Mouse (Mus musculus) limb, embryonic 11.5 days (tissue): Measurements from ENCODE around the gene Mcu. TPM values are rescaled to one million over a fixed set of nuclear protein-coding genes. Genes with fewer than 3 reads are reported as not detected.

Experiments used
- ATAC-seq: fragments of 200-750 bp; cut with Nextera tagmentation; 2 replicates; pipeline ENCODE4 v1.8.0; 2017; ENCODE audit warnings: low read depth; ENCODE audit not compliant: insufficient number of reproducible peaks, low FRiP score, low TSS enrichment
- DNase-seq: peaks from one replicate; pipeline ENCODE4 v3.0.0-alpha.2; 2015; ENCODE audit warnings: low spot score
- H3K27ac ChIP-seq: fragments of 300-500 bp; sonication (generic); replicated peaks from 2 replicates; pipeline ENCODE4 v1.5.1; 2014; ENCODE audit warnings: low read depth, mild to moderate bottlenecking, low read length
- H3K27me3 ChIP-seq: fragments of 300-500 bp; sonication (generic); 2 replicates; pipeline ENCODE4 v1.6.1; 2014; ENCODE audit warnings: mild to moderate bottlenecking, low read length, mixed read lengths; ENCODE audit not compliant: control insufficient read depth, insufficient read depth
- H3K36me3 ChIP-seq: fragments of 300-500 bp; sonication (generic); 2 replicates; pipeline ENCODE4 v1.6.1; 2014; ENCODE audit warnings: mild to moderate bottlenecking, low read length, moderate library complexity, mixed read lengths; ENCODE audit not compliant: control insufficient read depth, insufficient read depth
- H3K4me1 ChIP-seq: fragments of 300-500 bp; sonication (generic); 2 replicates; pipeline ENCODE4 v1.6.1; 2014; ENCODE audit warnings: low read length, mixed read lengths; ENCODE audit not compliant: control insufficient read depth, insufficient read depth
- H3K4me2 ChIP-seq: fragments of 300-500 bp; sonication (generic); 2 replicates; pipeline ENCODE4 v1.6.1; 2014; ENCODE audit warnings: low read depth, mild to moderate bottlenecking, moderate library complexity; ENCODE audit not compliant: severe bottlenecking
- H3K4me3 ChIP-seq: fragments of 300-500 bp; sonication (generic); 2 replicates; pipeline ENCODE4 v1.5.1; 2014; ENCODE audit warnings: low read depth, low read length
- H3K9ac ChIP-seq: fragments of 300-500 bp; sonication (generic); 2 replicates; pipeline ENCODE4 v1.6.1; 2014; ENCODE audit warnings: mild to moderate bottlenecking, low read length
- H3K9me3 ChIP-seq: fragments of 300-500 bp; sonication (generic); 2 replicates; pipeline ENCODE4 v1.6.1; 2016; ENCODE audit warnings: low read length; ENCODE audit not compliant: control insufficient read depth
- WGBS: fragments of 180-500 bp; shearing (Covaris S2); extraction: QIAGEN DNeasy Blood & Tissue Kit; methylation state at CpG from one replicate; pipeline ENCODE4 v1.1.7; 2014; 5-methylcytosine and 5-hydroxymethylcytosine counted together
- polyA plus RNA-seq: library from polyadenylated mRNA; unstranded; fragments of >200 nt; fragmentation: Nextera tagmentation; extraction: Ambion mirVana; gene quantifications from 2 replicates; pipeline ENCODE4 v1.2.1, GENCODE M21; 2014

The Mcu gene
- polyA plus RNA-seq, 1 experiment from 2014 or later, result 34.0 TPM

GRCm38 (mm10) chr10:59570780-59571179 is 45.7 kb downstream of the Mcu start:
- peaks cover 5% of the 10 kb centered on the region; the same call in 1 of the 2 replicates for H3K4me1 ChIP-seq
- no peak overlapping the region for H3K27ac ChIP-seq
- no peak overlapping the region for H3K9ac ChIP-seq
- peaks cover 2% of the 10 kb centered on the region; the same call in 1 of the 2 replicates for H3K36me3 ChIP-seq
- H3K4me3 ChIP-seq, result no peak overlapping the region
- H3K9me3 ChIP-seq, result peaks cover 2% of the 10 kb centered on the region; the same call in 1 of the 2 replicates
- 80% methylated on average over 2 of the region's 2 CpGs for WGBS
- ATAC-seq (no peak), DNase-seq (no peak)
- no peak overlapping the region for H3K4me2 ChIP-seq
- no peaks in the 10 kb centered on the region for H3K27me3 ChIP-seq

DNA sequence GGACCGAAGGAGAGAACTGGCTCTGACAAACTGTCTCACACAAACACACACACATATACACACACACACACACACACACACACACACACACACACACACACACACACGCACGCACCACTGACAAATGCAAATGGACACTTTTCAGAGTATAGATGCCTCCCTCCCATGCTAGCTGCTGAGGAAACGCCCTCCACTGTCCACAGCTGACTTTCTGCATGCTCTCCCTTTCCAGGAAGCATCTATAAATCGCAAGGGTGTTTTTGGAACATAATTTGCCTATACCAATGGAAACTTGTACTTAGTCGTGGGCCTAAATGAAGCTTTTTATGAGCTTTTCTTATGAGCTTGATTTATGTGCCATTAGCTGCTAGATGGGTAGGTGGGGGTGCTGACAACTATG is 46.1 kb downstream of the Mcu start:
- H3K9ac ChIP-seq, result no peak overlapping the region
- 75% methylated on average over 6 of the region's 6 CpGs for WGBS
- peaks cover 2% of the 10 kb centered on the region; the same call in 1 of the 2 replicates for H3K9me3 ChIP-seq
- H3K4me1 ChIP-seq, result peaks cover 6% of the 10 kb centered on the region; the same call in 1 of the 2 replicates
- DNase-seq (no peak), ATAC-seq (no peak)
- no peak overlapping the region for H3K4me2 ChIP-seq
- H3K4me3 ChIP-seq, result no peak overlapping the region
- H3K27me3 ChIP-seq, result no peaks in the 10 kb centered on the region
- H3K36me3 ChIP-seq, result peaks cover 2% of the 10 kb centered on the region; the same call in 1 of the 2 replicates
- no peak overlapping the region for H3K27ac ChIP-seq

DNA sequence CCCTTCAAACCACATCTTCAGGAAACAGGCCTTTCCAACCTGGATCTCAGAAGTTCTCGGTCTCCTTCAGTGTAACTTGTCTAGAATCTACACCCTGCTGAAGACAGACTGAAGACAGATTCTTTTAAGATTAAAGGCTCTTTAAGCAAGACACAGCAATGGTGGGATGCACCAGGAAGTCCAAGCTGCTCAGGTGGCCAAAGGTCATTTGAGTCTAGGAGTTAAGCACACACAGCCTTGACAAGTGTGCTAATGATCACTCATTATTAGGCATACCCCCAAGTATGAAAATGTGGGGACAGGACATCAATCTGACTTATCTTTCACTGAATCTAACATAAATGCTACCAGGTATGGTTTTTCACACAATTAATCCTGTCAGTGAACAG is 47.0 kb downstream of the Mcu start:
- H3K4me3 ChIP-seq, result no peak overlapping the region

GRCm38 (mm10) chr10:59568665-59569480 is 47.6 kb downstream of the Mcu start:
- Histone ChIP-seq H3K4me1 (peaks cover 16% of the 10 kb centered on the region), H3K9ac (no peak overlapping the region), H3K27ac (no peak overlapping the region), H3K36me3 (no peaks in the 10 kb centered on the region), H3K4me2 (no peak overlapping the region), H3K27me3 (no peaks in the 10 kb centered on the region), H3K4me3 (no peak overlapping the region), H3K9me3 (no peaks in the 10 kb centered on the region)
- WGBS, result 77% methylated on average over 10 of the region's 10 CpGs
- DNase-seq (no peak), ATAC-seq (no peak)

More for the DNA sequence above, 47.0 kb downstream of the Mcu start:
- 76% methylated on average over 1 of the region's 1 CpGs for WGBS
- ATAC-seq (no peak), DNase-seq (no peak)
- H3K9me3 ChIP-seq, result peaks cover 2% of the 10 kb centered on the region; the same call in 1 of the 2 replicates
- H3K27me3 ChIP-seq, result no peaks in the 10 kb centered on the region
- no peak overlapping the region for H3K9ac ChIP-seq
- peaks cover 2% of the 10 kb centered on the region; the same call in 1 of the 2 replicates for H3K36me3 ChIP-seq
- no peak overlapping the region for H3K4me2 ChIP-seq
- H3K4me1 ChIP-seq, result peaks cover 13% of the 10 kb centered on the region
- no peak overlapping the region for H3K27ac ChIP-seq

GRCm38 (mm10) chr10:59566968-59567367 is 49.5 kb downstream of the Mcu start:
- DNase-seq (no peak), ATAC-seq (no peak)
- Histone ChIP-seq H3K9ac (no peak overlapping the region), H3K36me3 (no peaks in the 10 kb centered on the region), H3K4me3 (no peak overlapping the region), H3K4me2 (no peak overlapping the region), H3K9me3 (no peaks in the 10 kb centered on the region), H3K4me1 (peaks cover 16% of the 10 kb centered on the region), H3K27me3 (no peaks in the 10 kb centered on the region), H3K27ac (peak overlapping the region; percentile 63)
- WGBS, result 94% methylated on average over 13 of the region's 13 CpGs

DNA sequence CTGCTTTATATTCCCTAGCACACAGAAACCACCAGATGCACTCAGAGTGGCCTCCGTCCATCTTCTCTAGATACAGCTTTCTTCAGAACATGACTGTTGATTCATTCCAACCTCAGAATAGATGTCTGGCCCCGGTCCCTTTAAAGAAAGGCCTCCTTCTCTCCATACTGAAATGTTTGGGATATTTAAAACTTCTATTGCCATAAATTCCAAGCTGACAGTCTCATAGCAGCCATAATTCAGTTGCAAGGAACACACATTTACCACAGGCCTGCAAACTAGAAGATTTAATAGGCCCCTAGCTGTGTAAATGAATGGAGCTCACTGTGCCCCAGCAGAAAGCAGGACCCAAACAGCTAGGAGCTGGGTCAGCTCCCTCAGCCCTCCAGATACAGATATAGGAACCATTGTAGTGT is 50.5 kb downstream of the Mcu start:
- DNase-seq (peak; percentile 53), ATAC-seq (peak; percentile 79)
- no peak overlapping the region for H3K4me3 ChIP-seq
- H3K4me2 ChIP-seq, result no peak overlapping the region
- peaks cover 16% of the 10 kb centered on the region for H3K4me1 ChIP-seq
- H3K27me3 ChIP-seq, result no peaks in the 10 kb centered on the region
- peak overlapping the region; percentile 66 for H3K27ac ChIP-seq
- 69% methylated on average over 2 of the region's 2 CpGs for WGBS
- no peaks in the 10 kb centered on the region for H3K36me3 ChIP-seq
- H3K9ac ChIP-seq, result no peak overlapping the region
- H3K9me3 ChIP-seq, result no peaks in the 10 kb centered on the region

DNA sequence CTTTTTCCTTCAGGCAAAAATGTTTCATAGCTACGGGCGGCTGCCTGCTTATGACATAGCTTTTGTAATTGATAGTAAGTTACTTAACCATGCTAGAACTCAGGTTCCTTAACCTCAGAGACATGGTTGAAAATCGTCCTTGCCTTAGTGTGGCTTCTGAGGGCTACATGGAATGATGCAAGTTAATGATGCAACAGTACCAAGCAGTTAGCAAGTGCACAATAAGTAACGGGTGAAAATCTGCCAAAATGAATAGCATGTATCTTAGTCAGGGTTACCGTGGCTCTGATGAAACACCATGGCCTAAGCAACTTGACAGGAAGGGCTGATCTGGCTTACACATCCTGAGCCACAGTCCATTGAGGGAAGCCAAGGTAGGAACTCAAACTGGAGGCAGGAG is 51.9 kb downstream of the Mcu start:
- peak overlapping the region; percentile 66; the same call in 1 of the 2 replicates for H3K27ac ChIP-seq
- no peaks in the 10 kb centered on the region for H3K9me3 ChIP-seq
- H3K9ac ChIP-seq, result no peak overlapping the region
- H3K4me2 ChIP-seq, result no peak overlapping the region
- H3K36me3 ChIP-seq, result no peaks in the 10 kb centered on the region
- WGBS, result 80% methylated on average over 5 of the region's 5 CpGs
- H3K4me3 ChIP-seq, result no peak overlapping the region
- DNase-seq (no peak), ATAC-seq (no peak)
- H3K27me3 ChIP-seq, result no peaks in the 10 kb centered on the region
- peaks cover 13% of the 10 kb centered on the region for H3K4me1 ChIP-seq

DNA sequence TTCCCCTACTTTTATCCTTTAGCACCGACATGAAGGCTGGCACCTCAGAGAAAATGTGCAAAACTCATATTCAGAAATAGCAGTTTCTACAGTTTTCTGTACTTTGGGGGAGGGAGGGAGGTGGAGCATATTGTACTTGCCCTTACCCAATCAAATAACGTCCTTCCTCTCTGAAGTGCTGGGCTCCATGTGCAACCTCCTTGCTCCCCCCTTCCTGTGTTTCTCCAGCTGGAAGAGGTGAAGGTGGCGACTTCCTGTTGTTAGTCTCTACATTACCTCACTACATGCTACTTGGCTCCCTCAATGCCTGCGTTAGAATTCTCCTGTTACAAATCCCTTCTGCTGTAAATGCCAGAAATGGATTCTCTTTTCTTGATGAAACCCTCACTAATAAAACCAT is 54.0 kb downstream of the Mcu start:
- Histone ChIP-seq H3K4me2 (no peak overlapping the region), H3K9ac (no peak overlapping the region), H3K27me3 (no peaks in the 10 kb centered on the region), H3K36me3 (no peaks in the 10 kb centered on the region), H3K9me3 (no peaks in the 10 kb centered on the region), H3K27ac (no peak overlapping the region), H3K4me3 (no peak overlapping the region), H3K4me1 (peaks cover 12% of the 10 kb centered on the region)
- DNase-seq, result peak; percentile 43
- ATAC-seq, result peak; percentile 78; the same call in 1 of the 2 replicates
- 57% methylated on average over 4 of the region's 4 CpGs for WGBS
